Mouse (Mus musculus) cerebellum, postnatal 10 days (tissue): Measurements from ENCODE around the gene Rpl24.

Experiments used
- DNase-seq, 2 experiments: peaks; one replicate each; pipeline ENCODE4 v3.0.0; 2021; ENCODE audit warnings: mixed read lengths in 2 of 2

Rpl24 gene

DNA sequence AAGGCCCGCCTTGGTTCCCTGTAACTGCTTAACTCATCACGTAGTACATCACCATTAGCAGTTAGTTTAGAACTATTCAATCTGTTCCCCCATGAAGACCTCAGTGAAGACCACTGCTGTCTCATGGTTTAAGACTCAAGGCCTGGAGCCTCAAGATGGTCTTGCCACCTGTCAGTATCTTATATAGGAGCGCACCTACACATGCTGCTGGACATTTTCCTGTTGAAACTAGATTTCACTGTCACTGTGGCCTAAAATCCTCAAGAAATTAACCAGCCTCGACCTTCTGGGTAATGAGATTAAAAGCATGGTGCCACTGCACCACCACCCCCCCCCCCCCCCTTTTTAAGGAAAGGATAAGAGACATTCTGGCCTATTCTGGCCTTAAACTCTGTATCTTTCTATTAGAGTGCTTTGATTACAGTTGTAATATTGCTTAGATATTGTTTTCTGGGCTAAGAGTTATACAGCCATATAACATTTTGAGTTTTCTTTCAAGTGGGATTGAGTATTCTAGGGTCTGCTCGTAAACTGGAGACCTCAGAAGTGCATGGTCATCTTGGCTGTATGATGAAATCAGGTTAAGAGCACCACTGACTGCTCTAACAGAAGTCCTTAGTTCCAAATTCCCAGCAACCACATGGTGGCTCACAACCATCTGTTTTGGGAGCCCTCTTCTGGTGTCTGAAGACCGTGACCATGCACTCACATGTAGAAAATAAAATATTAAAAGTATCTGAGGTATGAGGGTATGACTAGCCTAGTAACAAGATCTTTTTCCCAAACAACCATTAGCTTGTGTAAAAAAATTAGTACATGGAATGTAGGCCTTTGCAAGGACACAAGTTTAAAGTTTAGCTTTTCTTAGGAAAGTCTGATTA is 5.9 kb downstream of the Rpl24 start:
- no peak for DNase-seq

DNA sequence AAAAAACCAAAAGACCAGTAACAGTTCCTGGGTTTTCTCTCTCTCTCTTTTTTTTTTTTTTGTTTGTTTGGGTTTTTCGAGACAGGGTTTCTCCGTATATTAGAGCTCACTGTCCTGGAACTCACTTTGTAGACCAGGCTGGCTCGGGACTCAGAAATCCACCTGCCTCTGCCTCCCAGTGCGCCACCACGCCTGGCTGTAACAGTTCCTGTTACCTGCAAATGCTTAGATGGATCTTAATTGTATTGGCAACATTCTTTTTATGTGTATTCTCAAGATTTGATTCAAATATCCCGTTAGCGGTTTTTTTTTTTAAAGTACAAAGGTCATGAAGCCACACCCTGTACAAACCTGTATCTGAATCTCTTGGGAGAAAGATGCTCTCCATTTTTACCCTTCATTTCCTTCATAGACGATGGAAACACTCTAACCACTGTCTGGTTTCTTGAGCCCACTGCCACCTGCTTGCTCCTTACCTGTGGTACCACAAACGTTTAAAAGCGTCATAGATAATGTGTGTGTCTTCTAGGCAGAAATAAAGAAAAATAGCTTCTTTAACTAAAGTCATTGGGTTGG is 6.6 kb downstream of the Rpl24 start:
- DNase-seq, result no peak

DNA sequence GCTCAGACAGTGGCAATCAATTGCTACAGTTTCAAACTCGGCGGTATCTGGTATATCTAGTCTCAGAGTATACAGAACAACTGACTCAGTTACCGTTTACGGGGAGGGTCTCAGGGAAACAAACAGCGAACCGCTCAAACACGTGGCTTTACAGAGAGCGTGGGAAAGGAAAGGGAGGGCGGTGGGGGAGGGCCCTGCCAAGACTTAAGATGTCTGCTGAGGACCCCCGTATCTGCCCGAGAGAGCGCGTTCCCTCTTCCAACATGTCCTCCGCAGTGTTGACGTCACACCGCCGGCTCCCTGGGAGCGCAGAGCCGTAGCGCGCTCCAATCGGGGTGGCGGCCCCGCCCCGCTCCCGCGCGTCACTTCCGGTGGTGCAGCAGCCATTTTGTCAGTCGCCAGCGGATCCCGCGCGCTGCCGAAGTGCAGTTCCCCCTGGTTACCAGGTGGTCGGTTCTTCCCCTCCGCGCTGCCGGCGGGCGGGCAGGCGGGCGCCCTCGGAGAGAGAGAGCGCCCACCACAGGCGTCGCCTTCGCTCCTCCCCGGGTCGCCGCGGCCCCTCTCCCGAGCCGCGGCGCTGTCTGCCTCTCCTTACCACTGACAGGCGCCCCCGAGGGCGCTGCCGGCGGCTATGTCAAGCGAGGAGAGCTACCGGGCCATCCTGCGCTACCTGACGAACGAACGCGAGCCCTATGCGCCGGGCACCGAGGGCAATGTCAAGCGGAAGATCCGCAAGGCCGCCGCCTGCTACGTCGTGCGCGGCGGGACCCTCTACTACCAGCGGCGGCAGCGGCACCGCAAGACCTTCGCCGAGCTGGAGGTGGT is 7.6 kb downstream of the Rpl24 start, which contains the start of gene Zbtb11:
TSS of gene Zbtb11 (plus strand) at position 453 of the 825 bp plus-strand sequence.
- DNase-seq, result peak; percentile 100

DNA sequence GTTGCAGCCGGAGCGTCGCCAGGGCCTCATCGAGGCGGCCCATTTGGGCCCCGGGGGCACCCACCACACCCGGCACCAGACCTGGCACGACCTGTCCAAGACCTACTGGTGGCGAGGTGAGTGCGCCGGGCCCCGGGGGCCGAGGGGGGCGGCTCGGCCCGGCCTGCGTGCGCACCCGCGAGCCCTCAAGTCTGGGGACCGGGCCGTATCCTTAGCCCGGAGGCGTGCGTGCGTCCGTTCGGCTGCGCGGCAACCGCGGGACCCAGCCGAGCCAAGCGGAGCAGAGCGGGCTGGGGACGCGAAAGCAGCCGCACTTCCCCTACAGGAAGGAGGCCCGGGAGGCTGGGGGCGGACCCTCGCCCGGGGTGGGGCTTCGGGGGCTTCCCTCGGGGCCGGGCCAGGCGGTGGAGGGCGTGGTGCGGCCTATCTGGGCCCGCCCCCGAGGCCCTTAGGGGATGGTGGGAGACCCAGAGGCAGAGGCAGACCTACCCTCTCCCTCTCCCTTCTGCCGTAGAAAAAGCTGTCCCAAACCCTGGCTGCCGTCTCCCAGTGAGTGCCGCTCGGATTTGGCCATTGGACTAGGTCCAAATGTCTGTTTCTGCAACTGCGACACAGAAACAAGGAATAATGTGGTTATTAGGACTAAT is 8.3 kb downstream of the Rpl24 start:
- DNase-seq, result peak; percentile 87 to 93

DNA sequence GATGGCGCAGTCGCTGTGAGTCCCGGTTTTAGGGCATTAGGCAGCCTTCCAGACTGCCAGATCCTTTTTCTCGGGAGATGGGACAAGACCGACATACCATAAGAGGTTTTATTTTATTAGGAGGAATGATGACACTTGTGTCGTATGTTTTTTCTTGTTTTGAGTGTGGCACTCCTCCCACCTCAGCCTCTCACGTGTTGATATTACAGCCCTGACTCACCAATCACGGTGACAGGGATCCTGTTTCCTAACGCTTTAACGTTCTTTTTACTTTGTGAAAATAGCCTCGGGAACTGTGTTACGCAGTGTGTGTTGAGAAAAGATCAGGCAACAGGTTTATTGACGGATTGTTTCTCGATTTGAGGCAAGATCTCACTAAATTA is 8.8 kb downstream of the Rpl24 start:
- DNase-seq, result no peak

DNA sequence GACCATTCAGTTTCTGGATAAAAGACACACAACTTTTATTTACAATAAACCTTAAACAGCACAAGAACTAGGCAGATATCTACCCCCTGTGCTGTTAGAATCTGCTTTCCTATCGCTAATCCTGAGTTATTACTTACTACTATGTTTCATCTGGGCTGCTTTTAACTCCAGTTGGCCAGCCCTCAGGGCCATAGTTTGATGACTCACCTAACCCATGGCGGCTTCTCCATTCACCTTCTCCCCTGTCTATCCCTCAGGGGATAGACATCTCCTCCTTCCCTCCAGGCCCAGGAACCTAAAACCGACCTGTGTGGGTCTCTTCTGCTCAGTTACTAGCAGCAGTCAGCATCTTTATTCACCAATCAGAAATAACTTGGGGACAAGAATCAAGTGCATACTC is 19.9 kb downstream of the Rpl24 start:
- DNase-seq, result no peak

DNA sequence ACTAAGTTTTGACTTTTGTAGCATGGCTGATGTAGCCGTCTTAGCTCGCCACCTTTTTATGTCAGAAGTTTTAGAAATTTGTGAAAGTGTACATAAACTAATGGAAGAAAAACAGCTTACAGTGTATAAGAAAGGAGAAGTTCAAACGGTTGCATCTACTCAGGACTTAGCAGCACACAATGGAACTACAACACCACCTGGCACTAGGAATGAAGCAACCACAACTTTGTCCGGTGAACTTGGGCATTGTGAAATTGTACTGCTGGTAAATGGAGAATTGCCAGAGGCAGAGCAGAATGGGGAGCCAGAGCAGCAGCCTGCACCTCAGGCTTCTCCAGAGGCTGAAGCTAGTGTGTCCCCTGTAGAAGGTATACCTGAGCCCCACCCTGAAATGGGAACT is 24.2 kb downstream of the Rpl24 start:
- no peak for DNase-seq

DNA sequence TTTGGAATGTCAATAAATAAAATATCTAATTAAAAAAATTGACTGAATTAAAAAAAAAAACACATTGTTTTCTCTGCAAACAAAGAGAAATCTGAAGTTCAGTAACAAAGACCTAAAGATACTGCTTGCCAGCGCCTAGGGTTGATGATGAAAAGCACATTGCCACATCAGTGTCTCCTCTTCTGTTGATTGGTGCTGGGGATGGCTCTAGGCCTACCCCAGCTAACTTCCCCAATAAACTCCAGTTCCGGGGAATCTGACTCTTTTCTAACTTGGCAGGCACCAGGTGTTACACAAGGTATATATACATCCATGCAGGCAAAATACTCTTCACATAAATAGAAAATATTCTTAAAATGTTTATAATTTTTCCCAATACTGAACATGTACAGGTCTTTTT is 28.2 kb downstream of the Rpl24 start:
- DNase-seq, result no peak

DNA sequence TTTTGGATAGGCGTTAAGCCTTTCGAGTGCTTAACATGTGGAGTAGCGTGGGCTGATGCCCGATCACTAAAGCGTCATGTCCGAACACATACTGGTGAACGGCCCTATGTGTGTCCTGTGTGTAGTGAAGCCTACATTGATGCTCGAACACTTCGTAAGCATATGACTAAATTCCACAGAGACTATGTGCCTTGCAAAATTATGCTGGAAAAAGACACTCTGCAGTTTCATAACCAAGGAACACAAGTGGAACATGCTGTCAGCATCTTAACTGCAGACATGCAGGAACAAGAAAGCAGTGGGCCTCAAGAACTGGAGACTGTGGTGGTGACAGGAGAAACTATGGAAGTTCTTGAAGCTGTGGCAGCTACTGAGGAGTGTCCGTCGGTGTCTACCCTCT is 40.7 kb downstream of the Rpl24 start:
- DNase-seq, result no peak

DNA sequence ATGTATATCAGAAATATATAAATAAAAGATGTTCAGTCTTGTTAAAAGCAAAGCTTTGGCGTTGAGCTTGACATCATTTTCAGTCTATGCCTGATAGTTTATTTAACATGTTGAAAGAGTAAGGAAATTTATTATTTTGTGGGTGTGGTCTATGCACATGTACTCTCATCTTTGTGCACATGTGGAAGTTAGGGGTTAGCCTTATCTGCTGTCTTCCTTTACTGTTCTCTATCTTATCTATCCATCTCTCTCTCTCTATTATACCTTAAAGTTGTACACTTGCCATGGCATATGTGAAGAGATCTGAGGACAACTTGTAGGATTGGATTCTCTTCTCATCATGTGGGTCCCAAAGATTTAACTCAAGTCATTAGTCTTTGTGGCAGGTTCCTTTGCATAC is 42.8 kb downstream of the Rpl24 start:
- no peak for DNase-seq

DNA sequence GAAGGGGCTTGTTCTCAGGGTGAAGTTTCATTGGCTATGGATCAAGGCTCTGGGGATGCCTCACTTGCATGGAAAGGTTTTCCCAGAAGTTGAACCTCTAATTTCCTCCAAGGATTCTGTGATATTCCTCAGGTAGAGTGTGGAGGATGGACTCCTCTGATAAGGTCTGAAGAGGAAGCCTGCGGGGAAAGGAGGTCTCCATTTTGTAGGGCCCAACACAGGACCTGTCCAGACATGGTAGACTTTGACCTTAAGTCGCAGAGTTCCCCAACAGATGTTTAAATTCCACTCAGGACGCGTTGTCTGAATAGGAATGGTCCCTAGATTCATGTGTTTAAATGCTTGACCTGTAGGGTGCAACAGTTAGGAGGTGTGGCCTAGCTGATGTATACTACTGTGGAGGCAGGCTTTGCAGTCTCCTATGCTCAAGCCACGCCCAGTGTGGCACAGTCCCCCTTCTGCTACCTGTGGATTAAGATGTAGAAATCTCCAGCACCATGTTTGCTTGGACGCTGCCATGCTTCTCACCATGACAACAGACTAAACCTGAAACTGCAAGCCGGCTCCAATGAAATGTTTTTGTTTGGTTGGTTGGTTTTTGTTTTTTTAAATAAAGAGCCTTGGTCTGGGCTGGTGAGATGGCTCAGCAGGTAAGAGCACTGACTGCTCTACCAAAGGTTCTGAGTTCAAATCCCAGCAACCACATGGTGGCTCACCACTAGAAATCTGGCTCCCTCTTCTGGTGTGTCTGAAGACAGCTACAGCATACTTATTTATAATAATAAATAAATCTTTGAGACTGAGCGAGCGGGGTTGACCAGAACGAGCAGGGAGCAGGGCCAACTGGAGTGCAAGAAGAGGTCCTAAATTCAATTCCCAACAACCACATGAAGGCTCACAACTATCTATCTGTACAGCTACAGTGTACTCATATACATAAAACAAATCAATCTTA is 47.0 kb downstream of the Rpl24 start:
- DNase-seq, result no peak

DNA sequence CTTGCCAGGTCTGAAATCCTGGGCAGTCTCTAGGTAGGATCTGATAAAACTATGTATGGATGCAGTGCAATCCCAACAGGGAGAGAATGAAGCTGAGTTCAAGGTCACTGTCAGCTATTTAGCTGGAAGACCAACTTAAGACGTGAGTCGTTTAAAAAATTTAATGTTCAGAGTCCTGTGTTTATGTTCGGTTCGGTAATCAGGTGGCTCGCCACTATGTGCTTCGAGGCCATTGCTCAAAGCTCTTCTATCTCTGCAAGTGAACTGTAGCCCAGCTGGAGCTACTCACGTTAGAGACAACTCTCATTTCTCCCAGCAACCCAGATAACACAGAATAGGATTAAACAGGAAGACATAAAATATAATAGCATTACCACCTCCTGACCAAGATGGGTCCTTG is 48.0 kb downstream of the Rpl24 start:
- no peak for DNase-seq

DNA sequence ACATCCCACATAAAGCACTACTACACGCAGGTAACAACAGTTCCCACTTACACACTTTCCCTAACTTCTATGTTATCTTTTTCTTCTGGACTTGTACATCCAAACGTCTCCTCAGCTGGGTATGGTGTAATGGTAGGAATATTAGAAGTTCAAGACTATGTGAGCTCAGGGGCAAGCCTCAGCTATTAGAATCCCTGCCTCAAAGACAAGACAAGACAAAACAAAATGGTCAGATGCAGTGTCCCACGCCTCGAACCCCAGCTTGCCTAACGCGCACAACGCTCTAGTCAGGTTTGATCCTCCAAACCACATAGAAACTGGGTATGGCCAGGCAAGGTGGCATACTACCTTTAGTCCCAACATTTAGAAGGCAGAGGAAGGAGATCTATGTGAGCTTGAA is 53.6 kb downstream of the Rpl24 start:
- no peak for DNase-seq
